Mouse (Mus musculus): Measurements from ENCODE around the gene Cox19. TPM values are rescaled to one million over a fixed set of nuclear protein-coding genes. Genes with fewer than 3 reads are reported as not detected.

Gene Cox19
- polyA plus RNA-seq, 1 experiment from 2014 or later: 123 TPM

- H3K4me3 ChIP-seq: no peak overlapping the region
- peaks cover 25% of the 10 kb centered on the region for H3K36me3 ChIP-seq
- H3K27me3 ChIP-seq (ENCODE audit: low read depth, poor library complexity, severe bottlenecking): peaks cover 15% of the 10 kb centered on the region
- no peaks in the 10 kb centered on the region for H3K4me1 ChIP-seq
- peak; percentile 76 for DNase-seq (ENCODE audit: low spot score)
- H3K9me3 ChIP-seq (replicated peaks): no peaks in the 10 kb centered on the region
- 23% methylated on average over 8 of the region's 8 CpGs for WGBS
- no peak overlapping the region for H3K27ac ChIP-seq (replicated peaks)
Measured at GRCm38 (mm10) chr5:139331742-139332141, 19.5 kb downstream of the Cox19 start.

- no peaks in the 10 kb centered on the region for H3K9me3 ChIP-seq (replicated peaks)
- 70% methylated on average over 7 of the region's 7 CpGs for WGBS
- H3K27ac ChIP-seq (replicated peaks): no peak overlapping the region
Measured at GRCm38 (mm10) chr5:139330766-139331165, 20.5 kb downstream of the Cox19 start.

GRCm38 (mm10) chr5:139327634-139328020 lies 23.6 kb downstream of the Cox19 start:
- Histone ChIP-seq H3K9me3 (replicated peaks) (no peaks in the 10 kb centered on the region), H3K4me1 (peaks cover 15% of the 10 kb centered on the region), H3K27me3 (ENCODE audit: low read depth, poor library complexity, severe bottlenecking) (peaks cover 55% of the 10 kb centered on the region), H3K27ac (replicated peaks) (no peak overlapping the region), H3K4me3 (no peak overlapping the region), H3K36me3 (no peaks in the 10 kb centered on the region)
- DNase-seq (ENCODE audit: low spot score): no peak
- 81% methylated on average over 7 of the region's 7 CpGs for WGBS

More at GRCm38 (mm10) chr5:139330766-139331165, 20.5 kb downstream of the Cox19 start:
- Histone ChIP-seq H3K4me3 (no peak overlapping the region), H3K27me3 (ENCODE audit: low read depth, poor library complexity, severe bottlenecking) (peaks cover 24% of the 10 kb centered on the region), H3K4me1 (no peaks in the 10 kb centered on the region), H3K36me3 (peaks cover 15% of the 10 kb centered on the region)
- DNase-seq (ENCODE audit: low spot score): no peak

- H3K36me3 ChIP-seq: no peaks in the 10 kb centered on the region
- 74% methylated on average over 7 of the region's 7 CpGs for WGBS
- no peak for DNase-seq (ENCODE audit: low spot score)
Measured at GRCm38 (mm10) chr5:139326986-139327633, 24.1 kb downstream of the Cox19 start.

GRCm38 (mm10) chr5:139326111-139326696 lies 25.0 kb downstream of the Cox19 start:
- WGBS: 65% methylated on average over 13 of the region's 13 CpGs
- H3K27me3 ChIP-seq (ENCODE audit: low read depth, poor library complexity, severe bottlenecking): peaks cover 56% of the 10 kb centered on the region

More at GRCm38 (mm10) chr5:139326986-139327633, 24.1 kb downstream of the Cox19 start:
- Histone ChIP-seq H3K4me1 (peaks cover 15% of the 10 kb centered on the region), H3K27me3 (ENCODE audit: low read depth, poor library complexity, severe bottlenecking) (peaks cover 56% of the 10 kb centered on the region), H3K9me3 (replicated peaks) (no peaks in the 10 kb centered on the region), H3K27ac (replicated peaks) (no peak overlapping the region), H3K4me3 (no peak overlapping the region)

GRCm38 (mm10) chr5:139325395-139325966 lies 25.7 kb downstream of the Cox19 start, which contains the start of gene Adap1:
Adap1 (minus strand) TSS chr5:139325622.
- Histone ChIP-seq H3K36me3 (no peaks in the 10 kb centered on the region), H3K27me3 (ENCODE audit: low read depth, poor library complexity, severe bottlenecking) (peaks cover 56% of the 10 kb centered on the region), H3K27ac (replicated peaks) (peak within 1 kb of the TSS; percentile 68), H3K4me1 (peaks cover 15% of the 10 kb centered on the region), H3K4me3 (peak within 1 kb of the TSS; percentile 75), H3K9me3 (replicated peaks) (no peaks in the 10 kb centered on the region)
- peak; percentile 45 for DNase-seq (ENCODE audit: low spot score)
- 9% methylated on average over 61 of the region's 61 CpGs for WGBS

More at GRCm38 (mm10) chr5:139326111-139326696, 25.0 kb downstream of the Cox19 start:
- peaks cover 15% of the 10 kb centered on the region for H3K4me1 ChIP-seq
- no peak overlapping the region for H3K4me3 ChIP-seq
- no peaks in the 10 kb centered on the region for H3K36me3 ChIP-seq
- H3K9me3 ChIP-seq (replicated peaks): no peaks in the 10 kb centered on the region
- H3K27ac ChIP-seq (replicated peaks): no peak overlapping the region
- no peak for DNase-seq (ENCODE audit: low spot score)

GRCm38 (mm10) chr5:139324691-139325394 lies 26.4 kb downstream of the Cox19 start:
- DNase-seq (ENCODE audit: low spot score): peak; percentile 40
- 2% methylated on average over 62 of the region's 62 CpGs for WGBS
- H3K27ac ChIP-seq (replicated peaks): peak overlapping the region; percentile 68
- no peaks in the 10 kb centered on the region for H3K36me3 ChIP-seq
- H3K9me3 ChIP-seq (replicated peaks): no peaks in the 10 kb centered on the region
- peaks cover 15% of the 10 kb centered on the region for H3K4me1 ChIP-seq
- H3K4me3 ChIP-seq: peak overlapping the region; percentile 75
- H3K27me3 ChIP-seq (ENCODE audit: low read depth, poor library complexity, severe bottlenecking): peaks cover 56% of the 10 kb centered on the region

- peaks cover 15% of the 10 kb centered on the region for H3K4me1 ChIP-seq
- 72% methylated on average over 5 of the region's 5 CpGs for WGBS
- H3K27me3 ChIP-seq (ENCODE audit: low read depth, poor library complexity, severe bottlenecking): peaks cover 54% of the 10 kb centered on the region
- H3K27ac ChIP-seq (replicated peaks): no peak overlapping the region
- no peak overlapping the region; the same call in 1 of the 2 replicates for H3K4me3 ChIP-seq
- H3K36me3 ChIP-seq: no peaks in the 10 kb centered on the region
- DNase-seq (ENCODE audit: low spot score): no peak
- no peaks in the 10 kb centered on the region for H3K9me3 ChIP-seq (replicated peaks)
Measured at GRCm38 (mm10) chr5:139324045-139324491, 27.1 kb downstream of the Cox19 start.

GRCm38 (mm10) chr5:139323260-139323924 lies 27.8 kb downstream of the Cox19 start:
- DNase-seq (ENCODE audit: low spot score): no peak
- H3K27me3 ChIP-seq (ENCODE audit: low read depth, poor library complexity, severe bottlenecking): peaks cover 54% of the 10 kb centered on the region
- 85% methylated on average over 9 of the region's 9 CpGs for WGBS

GRCm38 (mm10) chr5:139321331-139321730 lies 29.9 kb downstream of the Cox19 start:
- H3K27me3 ChIP-seq (ENCODE audit: low read depth, poor library complexity, severe bottlenecking): peaks cover 41% of the 10 kb centered on the region

More at GRCm38 (mm10) chr5:139323260-139323924, 27.8 kb downstream of the Cox19 start:
- Histone ChIP-seq H3K9me3 (replicated peaks) (no peaks in the 10 kb centered on the region), H3K36me3 (no peaks in the 10 kb centered on the region), H3K4me3 (no peak overlapping the region), H3K27ac (replicated peaks) (no peak overlapping the region), H3K4me1 (peaks cover 15% of the 10 kb centered on the region)

GRCm38 (mm10) chr5:139320424-139320823 lies 30.8 kb downstream of the Cox19 start:
- Histone ChIP-seq H3K36me3 (no peaks in the 10 kb centered on the region), H3K27ac (replicated peaks) (no peak overlapping the region), H3K9me3 (replicated peaks) (no peaks in the 10 kb centered on the region), H3K4me3 (no peak overlapping the region), H3K4me1 (peaks cover 13% of the 10 kb centered on the region), H3K27me3 (ENCODE audit: low read depth, poor library complexity, severe bottlenecking) (peaks cover 32% of the 10 kb centered on the region)
- 81% methylated on average over 7 of the region's 7 CpGs for WGBS
- no peak for DNase-seq (ENCODE audit: low spot score)

More at GRCm38 (mm10) chr5:139321331-139321730, 29.9 kb downstream of the Cox19 start:
- Histone ChIP-seq H3K36me3 (no peaks in the 10 kb centered on the region), H3K27ac (replicated peaks) (no peak overlapping the region), H3K9me3 (replicated peaks) (no peaks in the 10 kb centered on the region), H3K4me3 (no peak overlapping the region), H3K4me1 (peaks cover 15% of the 10 kb centered on the region)
- WGBS: 78% methylated on average over 6 of the region's 6 CpGs
- DNase-seq (ENCODE audit: low spot score): no peak
